Mouse (Mus musculus): Measurements from ENCODE around the gene Adprh. TPM values are rescaled to one million over a fixed set of nuclear protein-coding genes. Genes with fewer than 3 reads are reported as not detected.

Adprh gene
- 132 TPM for polyA plus RNA-seq (2017; shearing (Covaris generic))

DNA sequence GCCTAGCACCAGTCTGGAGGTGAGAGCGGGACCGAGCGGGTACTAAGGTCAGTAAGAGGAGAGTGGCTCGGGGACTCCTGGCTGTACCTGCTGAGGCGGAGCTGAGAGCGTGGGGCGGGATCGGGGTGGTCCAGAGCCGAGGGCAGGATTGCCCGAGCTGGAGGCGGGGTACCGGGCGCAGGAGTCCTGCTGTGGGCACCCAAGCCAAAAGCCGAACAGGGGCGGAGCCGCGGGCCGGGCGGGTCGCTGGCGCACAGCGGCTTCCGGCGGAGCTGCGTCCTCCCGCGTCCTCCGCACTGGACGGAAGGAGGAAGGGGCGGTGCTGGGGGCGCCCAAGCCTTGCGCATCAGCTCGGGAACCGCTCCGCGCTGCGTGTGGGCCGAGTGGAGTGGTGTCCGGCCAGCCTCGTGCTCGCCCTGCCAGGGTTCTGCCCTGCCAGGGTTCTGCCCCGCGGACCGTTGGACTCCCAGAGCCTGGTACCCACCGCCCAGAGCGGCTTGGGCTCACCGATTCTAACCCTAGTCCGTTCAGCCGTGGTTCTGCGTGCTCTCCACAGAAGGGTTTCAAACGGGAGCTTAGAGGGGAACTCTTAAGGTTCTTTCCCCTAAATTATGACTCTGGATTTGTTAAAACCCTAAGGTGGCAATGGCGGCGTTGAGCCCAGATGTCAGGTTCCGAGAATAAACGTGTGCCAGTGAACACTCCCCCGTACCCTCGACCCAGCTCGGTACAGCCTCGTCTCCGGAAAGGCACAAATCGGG lies at the start of gene Adprh:
TSS of gene Adprh (minus strand) at position 262 of the 761 bp plus-strand sequence.

DNA sequence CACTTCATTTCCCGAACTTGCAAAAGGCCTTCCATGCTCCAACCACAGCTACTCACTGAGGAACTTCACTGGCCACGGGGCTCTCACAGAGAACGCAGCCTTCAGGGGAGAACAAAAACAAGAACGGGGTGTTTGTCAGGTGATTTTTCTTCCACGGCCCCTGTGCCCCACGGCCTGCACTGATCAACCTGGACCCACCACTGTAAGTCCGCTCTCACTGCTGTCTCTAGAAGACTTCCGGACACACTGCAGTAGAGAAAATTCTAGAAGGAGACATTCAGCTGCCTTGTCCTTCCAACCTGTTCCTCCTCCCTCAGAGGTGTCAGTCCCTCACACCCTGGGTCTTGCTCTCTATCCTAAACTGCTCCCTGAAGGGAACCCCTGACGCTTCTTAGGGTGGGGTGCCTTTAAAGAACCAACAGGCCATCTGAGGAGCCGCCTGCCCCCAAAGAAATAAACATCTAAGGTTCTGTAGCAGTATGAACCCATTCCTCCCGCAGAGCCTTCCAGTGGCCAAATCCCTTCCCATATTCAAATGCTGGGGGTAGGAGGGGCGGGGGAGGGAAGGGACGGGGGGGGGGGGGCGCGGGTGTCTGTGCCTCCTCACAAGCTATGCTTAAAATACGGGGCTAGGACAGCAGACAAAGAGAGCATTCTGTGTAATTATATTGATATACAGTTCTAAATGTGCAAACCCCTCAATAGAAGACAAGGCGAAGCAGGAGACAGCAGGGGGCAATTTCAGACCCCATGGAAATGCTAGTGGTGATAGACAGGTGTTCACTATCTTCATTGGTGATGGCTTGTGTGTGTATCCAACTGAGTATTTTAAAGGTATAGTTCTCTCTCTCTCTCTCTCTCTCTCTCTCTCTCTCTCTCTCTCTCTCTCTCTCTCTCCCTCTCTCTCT lies 3.3 kb upstream of the Adprh start, which contains the start of gene Cd80:
TSS of gene Cd80 (plus strand) at position 51 of the 908 bp plus-strand sequence.

DNA sequence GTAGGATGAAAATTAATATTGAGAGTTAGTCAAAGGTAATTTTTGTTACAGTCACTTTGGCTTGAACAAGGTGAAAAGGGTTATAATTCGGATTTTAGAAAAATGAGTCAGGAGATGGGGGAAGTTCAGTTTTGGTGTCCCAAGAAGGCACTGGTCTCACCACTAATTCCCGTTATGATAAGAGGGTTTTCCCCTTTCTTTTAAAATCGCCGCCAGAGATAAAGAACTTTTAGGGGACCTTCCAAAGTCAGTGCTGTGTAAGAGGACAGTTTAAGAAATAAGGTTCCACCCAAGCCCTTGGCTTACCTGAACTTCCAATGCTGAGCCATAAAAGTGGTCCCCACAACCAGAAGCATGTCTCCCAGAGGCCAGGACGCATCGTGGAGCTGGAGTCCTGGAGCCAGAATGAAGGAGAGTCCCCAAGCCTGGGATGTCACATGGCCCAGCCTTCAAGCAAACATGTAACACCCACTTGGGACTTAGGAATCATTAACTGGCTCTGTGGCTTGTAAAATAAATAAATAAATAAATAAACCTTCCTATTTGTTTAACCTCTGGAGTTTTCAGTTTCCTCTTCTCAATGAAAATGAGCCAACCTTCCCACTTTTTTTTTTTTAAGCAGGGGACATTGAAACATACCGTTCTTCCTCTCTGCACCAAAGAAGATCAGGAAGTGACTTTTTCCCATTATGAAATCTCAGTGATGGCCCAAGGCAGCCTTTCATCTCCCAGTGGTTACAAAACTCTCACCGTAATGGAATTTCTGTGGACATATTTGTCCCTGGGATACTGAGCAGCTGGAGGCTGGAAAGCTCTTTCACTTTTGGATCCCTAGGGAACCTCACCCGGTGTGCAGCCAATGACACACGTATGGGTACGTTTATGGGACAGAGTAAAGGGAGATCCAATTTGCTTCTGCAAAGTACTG lies 19.7 kb downstream of the Adprh start, which contains the start of gene Pla1a:
TSS of gene Pla1a (minus strand) at position 648 of the 928 bp plus-strand sequence.

Other genes with a start within 250 kb of the Adprh start
- not detected for gene Nr1i2, start 157.9 kb downstream of the Adprh start, polyA plus RNA-seq (2017; shearing (Covaris generic))
- gene Maats1, start 110.6 kb downstream of the Adprh start, polyA plus RNA-seq (2017; shearing (Covaris generic)) = not detected
- gene Cox17, start 105.7 kb downstream of the Adprh start, polyA plus RNA-seq (2017; shearing (Covaris generic)) = 201 TPM
- gene Gm21987, start 105.7 kb downstream of the Adprh start, polyA plus RNA-seq (2017; shearing (Covaris generic)) = not detected
- gene Popdc2, start 90.5 kb downstream of the Adprh start, polyA plus RNA-seq (2017; shearing (Covaris generic)) = 1.1 TPM
- not detected for gene Pla1a, start 19.6 kb downstream of the Adprh start, polyA plus RNA-seq (2017; shearing (Covaris generic))
- gene Cd80, start 2.9 kb upstream of the Adprh start, polyA plus RNA-seq (2017; shearing (Covaris generic)) = 3.9 TPM
- gene Timmdc1, start 70.0 kb upstream of the Adprh start, polyA plus RNA-seq (2017; shearing (Covaris generic)) = 10.8 TPM
- gene Poglut1, start 97.6 kb upstream of the Adprh start, polyA plus RNA-seq (2017; shearing (Covaris generic)) = 61.5 TPM
- gene Tmem39a, start 106.0 kb upstream of the Adprh start, polyA plus RNA-seq (2017; shearing (Covaris generic)) = 53.7 TPM